Mouse (Mus musculus): ENCODE results near the gene Sec16b.

DNA sequence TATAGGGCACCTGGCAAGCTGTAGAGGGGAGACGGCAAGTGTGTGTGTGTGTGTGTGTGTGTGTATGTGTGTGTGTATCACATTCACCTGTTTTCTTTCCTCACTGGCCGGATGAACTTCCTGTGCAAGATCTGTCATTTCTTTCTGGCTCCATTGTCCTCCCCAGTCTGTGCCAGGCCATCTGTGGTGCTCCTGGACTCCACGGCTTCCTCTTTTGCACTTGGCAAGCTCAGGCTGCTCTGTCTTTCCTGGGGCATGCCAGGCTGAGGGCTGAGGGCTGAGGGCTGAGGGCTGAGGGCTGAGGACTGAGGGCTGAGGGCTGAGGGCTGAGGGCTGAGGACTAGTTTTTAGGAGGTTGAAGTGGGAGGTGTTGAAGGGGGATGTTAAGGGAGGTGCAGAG lies 47.6 kb downstream of the Sec16b start:
- TF ChIP-seq GATA1 (IDR thresholded peaks at IDR 0.05; ENCODE audit: borderline replicate concordance, low read length) (no peak), FLI1 (IDR thresholded peaks at IDR 0.05; ENCODE audit: low read length) (no peak)
